Mouse (Mus musculus) small intestine, adult 2 months (tissue): Measurements from ENCODE around the gene Lingo2. TPM values are rescaled to one million over a fixed set of nuclear protein-coding genes. Genes with fewer than 3 reads are reported as not detected.

Experiments used
- H3K27ac ChIP-seq: fragments of 200-500 bp; 2 replicates; pipeline ENCODE4 v1.5.1; 2012; ENCODE audit warnings: low read depth, low read length, control low read depth, inconsistent platforms; ENCODE audit not compliant: insufficient read depth
- H3K27me3 ChIP-seq: fragments of 200-500 bp; 2 replicates; pipeline ENCODE4 v1.6.1; 2012; ENCODE audit warnings: mild to moderate bottlenecking, moderate library complexity, low read length, inconsistent platforms; ENCODE audit not compliant: control insufficient read depth, insufficient read depth
- H3K36me3 ChIP-seq: fragments of 200-500 bp; 2 replicates; pipeline ENCODE4 v1.6.1; 2012; ENCODE audit warnings: mild to moderate bottlenecking, low read length, control low read depth, inconsistent platforms; ENCODE audit not compliant: control insufficient read depth, insufficient read depth
- H3K4me1 ChIP-seq: fragments of 200-500 bp; 2 replicates; pipeline ENCODE4 v1.6.1; 2012; ENCODE audit warnings: low read length, inconsistent platforms, mixed read lengths; ENCODE audit not compliant: control insufficient read depth, insufficient read depth, insufficient read length
- H3K4me3 ChIP-seq: fragments of 200-500 bp; 2 replicates; pipeline ENCODE4 v1.5.1; 2012; ENCODE audit warnings: low read depth, mild to moderate bottlenecking, control low read depth, inconsistent platforms, low read length, moderate library complexity
- CTCF ChIP-seq: fragments of 200-500 bp; IDR thresholded peaks from 2 replicates; pipeline ENCODE4 v1.5.1; 2012; ENCODE audit warnings: low read depth, mild to moderate bottlenecking, control low read depth, inconsistent platforms, low read length, moderate library complexity, mixed read lengths; ENCODE audit not compliant: insufficient replicate concordance, insufficient read length; ENCODE audit errors: extremely low read depth
- POLR2A ChIP-seq: fragments of 200-500 bp; IDR thresholded peaks from 2 replicates; pipeline ENCODE4 v1.6.1; 2012; ENCODE audit warnings: low read depth, mild to moderate bottlenecking, control low read depth, inconsistent platforms, low read length, moderate library complexity
- WGBS: fragments of 180-500 bp; shearing (Covaris S2); methylation state at CpG from one replicate; pipeline ENCODE4 v1.1.7; 2018; 5-methylcytosine and 5-hydroxymethylcytosine counted together
- polyA plus RNA-seq: library from polyadenylated mRNA; depleted of rRNA; stranded (reverse); fragments of >200 nt; gene quantifications from 2 replicates; pipeline ENCODE4 v1.2.3, GENCODE M21; 2012

Gene Lingo2
- polyA plus RNA-seq, 1 experiment = not detected

DNA sequence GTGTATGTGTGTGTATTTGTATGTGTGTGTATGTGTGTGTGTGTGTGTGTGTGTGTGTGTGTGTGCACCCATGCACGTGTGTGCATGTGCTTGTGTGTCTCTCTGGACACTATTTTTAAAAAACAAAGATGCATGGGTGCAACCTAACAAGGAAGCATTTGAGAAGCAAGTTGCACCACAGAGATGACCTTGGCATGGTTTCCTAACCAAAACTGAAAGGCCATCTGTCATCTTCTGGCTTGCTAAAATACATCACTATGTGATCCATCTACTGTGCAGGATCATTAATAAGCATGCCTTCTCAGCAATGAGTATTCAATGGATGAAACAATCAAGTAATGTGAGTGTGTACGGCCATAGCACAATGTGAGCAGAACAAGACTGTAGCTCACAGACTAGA is 597.1 kb downstream of the Lingo2 start:
- Histone ChIP-seq H3K4me3 (no peak overlapping the region), H3K27me3 (no peaks in the 10 kb centered on the region), H3K4me1 (no peaks in the 10 kb centered on the region), H3K36me3 (no peaks in the 10 kb centered on the region), H3K27ac (no peak overlapping the region)
- 70% methylated on average over 2 of the region's 2 CpGs for WGBS
- TF ChIP-seq POLR2A = no peak
- no peak for TF ChIP-seq CTCF

DNA sequence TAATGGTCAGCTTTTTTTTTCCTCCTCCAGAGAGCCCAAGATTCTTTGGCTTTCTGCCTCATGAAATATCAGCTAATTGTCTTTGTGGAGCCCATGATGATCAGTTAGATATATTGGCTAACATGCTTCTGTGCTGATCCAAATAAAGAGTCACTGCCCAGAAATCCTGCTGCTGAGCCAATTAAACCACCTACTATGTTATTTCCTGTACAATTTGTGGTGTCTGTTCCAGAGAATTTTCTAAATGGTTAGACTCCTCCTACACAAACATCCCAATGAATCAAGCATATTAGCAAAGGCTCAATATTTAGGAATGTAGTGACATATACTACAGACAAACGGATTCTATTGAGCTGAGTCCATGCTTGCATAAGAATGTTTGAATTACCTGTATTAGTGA is 619.8 kb downstream of the Lingo2 start:
- Histone ChIP-seq H3K4me1 (no peaks in the 10 kb centered on the region), H3K4me3 (no peak overlapping the region), H3K27me3 (no peaks in the 10 kb centered on the region), H3K27ac (no peak overlapping the region), H3K36me3 (no peaks in the 10 kb centered on the region)
- TF ChIP-seq CTCF = no peak
- TF ChIP-seq POLR2A = no peak
- WGBS = 59% methylated on average over 1 of the region's 1 CpGs

DNA sequence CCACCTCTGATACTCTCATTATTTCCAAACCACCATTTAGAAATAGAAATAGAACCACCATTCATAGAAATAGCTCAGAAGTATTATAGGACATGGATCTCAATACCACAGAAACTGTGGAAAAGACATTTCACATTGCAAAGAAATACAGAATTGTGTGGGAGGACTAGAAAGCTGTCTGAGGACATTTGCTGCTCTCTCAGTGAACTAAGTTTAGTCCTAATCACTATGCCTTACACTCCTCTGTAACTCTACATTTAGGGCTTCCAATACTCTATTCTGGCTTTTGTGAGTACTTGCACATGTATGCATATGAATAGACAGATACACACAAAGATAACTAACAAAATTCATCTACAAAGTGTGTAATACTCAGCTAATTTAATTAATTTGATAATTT is 625.9 kb downstream of the Lingo2 start:
- H3K4me3 ChIP-seq = no peak overlapping the region
- no peak for TF ChIP-seq CTCF
- TF ChIP-seq POLR2A = no peak
- no peaks in the 10 kb centered on the region for H3K27me3 ChIP-seq
- H3K36me3 ChIP-seq = no peaks in the 10 kb centered on the region
- no peak overlapping the region for H3K27ac ChIP-seq
- no peaks in the 10 kb centered on the region for H3K4me1 ChIP-seq

DNA sequence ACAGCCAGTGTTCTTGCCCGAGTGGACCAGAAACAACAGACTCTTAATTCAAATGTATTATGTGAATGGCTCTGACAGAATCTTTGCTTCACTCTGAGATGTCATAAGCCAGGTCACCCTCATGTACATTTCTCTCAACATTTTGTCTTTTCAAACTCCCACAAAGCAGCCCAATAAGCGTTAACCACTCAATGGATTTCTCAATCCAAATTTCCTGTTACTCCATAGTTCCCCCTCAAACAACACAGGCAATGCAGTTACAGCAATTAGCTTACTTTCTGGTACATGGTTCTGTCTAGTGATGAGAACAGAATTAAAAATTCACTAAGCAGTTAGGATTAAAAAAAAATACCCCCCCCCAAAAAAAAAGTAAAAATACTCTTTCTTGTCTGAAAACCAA is 638.5 kb downstream of the Lingo2 start:
- no peak overlapping the region for H3K4me3 ChIP-seq
- no peaks in the 10 kb centered on the region for H3K4me1 ChIP-seq
- H3K36me3 ChIP-seq = no peaks in the 10 kb centered on the region
- no peaks in the 10 kb centered on the region for H3K27me3 ChIP-seq
- TF ChIP-seq CTCF (no peak), POLR2A (no peak)
- WGBS = 67% methylated on average over 2 of the region's 2 CpGs
- no peak overlapping the region for H3K27ac ChIP-seq

DNA sequence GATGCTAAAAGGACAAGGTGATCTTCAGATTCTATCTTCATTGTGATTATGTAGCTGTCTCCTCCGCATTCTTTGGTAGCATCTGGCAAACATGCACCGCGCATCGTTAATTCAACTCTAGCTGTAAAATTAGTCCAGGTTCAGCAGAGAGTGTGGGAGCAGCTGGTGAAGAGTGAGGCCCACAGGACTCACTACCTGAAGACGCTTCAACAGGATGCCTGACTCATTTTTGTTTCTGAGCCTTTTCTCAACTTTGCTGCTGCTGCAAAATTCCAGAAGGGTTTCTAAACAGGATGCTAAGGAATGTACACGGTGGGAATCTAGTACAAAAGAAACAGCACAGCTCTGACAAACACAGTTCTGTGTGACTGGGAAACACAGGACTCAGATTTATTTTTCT is 640.1 kb downstream of the Lingo2 start:
- no peaks in the 10 kb centered on the region for H3K4me1 ChIP-seq
- TF ChIP-seq POLR2A (no peak), CTCF (no peak)
- no peaks in the 10 kb centered on the region for H3K36me3 ChIP-seq
- WGBS = 78% methylated on average over 6 of the region's 6 CpGs
- no peak overlapping the region for H3K4me3 ChIP-seq
- no peak overlapping the region for H3K27ac ChIP-seq
- no peaks in the 10 kb centered on the region for H3K27me3 ChIP-seq

DNA sequence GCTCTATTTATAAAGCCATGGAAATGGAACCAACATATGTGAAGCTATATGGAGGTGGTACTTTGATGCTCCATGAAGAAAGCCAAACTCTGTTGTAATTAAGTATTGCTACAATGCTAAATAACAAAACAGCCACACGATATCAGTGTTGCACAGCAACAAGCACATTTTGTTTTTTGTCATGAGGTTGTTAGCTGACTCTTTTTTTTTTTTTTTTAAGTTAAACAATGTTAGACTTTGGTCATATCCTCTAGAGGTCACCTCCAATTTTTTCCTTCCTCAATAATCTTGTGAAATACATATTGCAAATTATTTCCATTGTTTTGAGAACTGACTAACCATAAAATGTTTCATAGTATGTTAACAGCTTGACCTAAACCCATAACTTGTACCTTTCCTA is 646.3 kb downstream of the Lingo2 start:
- Histone ChIP-seq H3K4me1 (no peaks in the 10 kb centered on the region), H3K4me3 (no peak overlapping the region), H3K27ac (no peak overlapping the region), H3K36me3 (no peaks in the 10 kb centered on the region), H3K27me3 (no peaks in the 10 kb centered on the region)
- WGBS = 81% methylated on average over 1 of the region's 1 CpGs
- no peak for TF ChIP-seq POLR2A
- TF ChIP-seq CTCF = no peak

DNA sequence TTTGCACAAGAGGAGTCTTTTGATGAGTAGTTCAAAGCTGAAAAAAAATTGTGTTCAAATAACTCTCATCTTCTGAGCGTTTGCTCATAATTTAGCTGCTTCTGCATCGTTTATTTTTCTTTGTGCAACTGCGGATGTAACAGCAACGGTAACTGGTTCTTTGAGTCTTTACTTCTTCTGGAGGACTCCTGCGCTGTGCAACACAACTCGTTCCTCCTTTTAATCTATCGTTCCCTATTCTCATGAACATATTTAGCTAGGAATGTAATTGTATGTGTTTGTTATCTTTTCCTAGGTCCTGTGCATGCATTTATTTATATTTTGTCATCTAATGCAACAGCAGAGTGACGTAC is 661.9 kb downstream of the Lingo2 start:
- WGBS = 61% methylated on average over 8 of the region's 8 CpGs
- H3K4me3 ChIP-seq = no peak overlapping the region
- H3K27me3 ChIP-seq = no peaks in the 10 kb centered on the region
- no peak overlapping the region for H3K27ac ChIP-seq
- no peaks in the 10 kb centered on the region for H3K36me3 ChIP-seq
- H3K4me1 ChIP-seq = no peaks in the 10 kb centered on the region
- no peak for TF ChIP-seq POLR2A
- TF ChIP-seq CTCF = no peak
